Mouse (Mus musculus): Measurements from ENCODE around the gene Parvb. TPM values are rescaled to one million over a fixed set of nuclear protein-coding genes. Genes with fewer than 3 reads are reported as not detected.

Parvb gene
- polyA plus RNA-seq, 1 experiment from 2014 or later, result 3.7 TPM

DNA sequence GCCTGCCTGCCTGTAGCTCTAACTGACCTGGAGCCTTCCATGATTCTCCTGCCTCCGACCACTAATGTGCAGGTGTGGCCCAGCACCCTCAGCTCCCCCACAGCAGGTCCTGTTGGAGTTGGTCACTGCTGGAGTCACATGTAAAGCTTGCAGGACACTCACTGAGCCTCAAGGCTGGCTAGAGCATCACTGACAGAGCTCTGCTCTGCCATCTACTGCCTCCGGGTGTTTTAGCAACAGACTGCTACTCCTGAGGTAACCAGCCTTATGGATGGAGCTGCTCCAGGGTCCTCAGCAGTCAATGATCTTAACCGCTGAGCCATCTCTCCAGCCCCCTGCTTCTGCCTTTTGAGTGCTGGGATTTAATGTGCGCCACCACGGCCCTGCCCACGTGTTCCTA, 8.4 kb upstream of the Parvb start:
- no peaks in the 10 kb centered on the region for H3K36me3 ChIP-seq
- H3K9ac ChIP-seq, result no peak overlapping the region
- H3K27me3 ChIP-seq, result no peaks in the 10 kb centered on the region
- peaks cover 50% of the 10 kb centered on the region for H3K4me1 ChIP-seq (replicated peaks)
- H3K9me3 ChIP-seq, result no peaks in the 10 kb centered on the region
- no peak overlapping the region for H3K4me2 ChIP-seq
- H3K27ac ChIP-seq (replicated peaks), result peak overlapping the region; percentile 27
- ATAC-seq (ENCODE audit: low FRiP score, low read depth), result peak; percentile 68; the same call in 1 of the 2 replicates
- 29% methylated on average over 6 of the region's 6 CpGs for WGBS
- no peak overlapping the region for H3K4me3 ChIP-seq

DNA sequence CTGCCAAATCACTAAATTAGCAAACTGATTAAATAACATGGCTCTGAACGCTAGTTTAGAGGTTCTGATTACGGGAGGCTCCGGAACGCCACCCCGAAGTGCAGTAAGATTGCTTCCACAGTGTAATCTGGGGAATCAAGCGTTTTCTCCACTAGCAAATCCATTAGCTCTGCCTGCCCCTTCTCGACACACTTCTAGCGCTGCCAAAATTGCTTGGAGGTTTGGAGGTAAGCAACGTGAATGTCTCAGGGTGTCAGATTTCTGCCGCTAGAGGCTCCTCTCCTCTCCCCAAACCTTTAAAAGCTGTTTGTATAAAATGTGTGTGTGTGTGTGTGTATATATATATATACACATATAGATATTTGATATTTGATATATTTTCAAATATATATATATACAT, 7.1 kb upstream of the Parvb start:
- no peak overlapping the region for H3K4me3 ChIP-seq
- no peaks in the 10 kb centered on the region for H3K36me3 ChIP-seq
- H3K9ac ChIP-seq, result no peak overlapping the region
- peaks cover 41% of the 10 kb centered on the region for H3K4me1 ChIP-seq (replicated peaks)
- no peak overlapping the region for H3K4me2 ChIP-seq
- H3K9me3 ChIP-seq, result no peaks in the 10 kb centered on the region
- 25% methylated on average over 10 of the region's 10 CpGs for WGBS
- H3K27me3 ChIP-seq, result no peaks in the 10 kb centered on the region
- no peak for ATAC-seq (ENCODE audit: low FRiP score, low read depth)
- peak overlapping the region; percentile 27; the same call in 1 of the 2 replicates for H3K27ac ChIP-seq (replicated peaks)

DNA sequence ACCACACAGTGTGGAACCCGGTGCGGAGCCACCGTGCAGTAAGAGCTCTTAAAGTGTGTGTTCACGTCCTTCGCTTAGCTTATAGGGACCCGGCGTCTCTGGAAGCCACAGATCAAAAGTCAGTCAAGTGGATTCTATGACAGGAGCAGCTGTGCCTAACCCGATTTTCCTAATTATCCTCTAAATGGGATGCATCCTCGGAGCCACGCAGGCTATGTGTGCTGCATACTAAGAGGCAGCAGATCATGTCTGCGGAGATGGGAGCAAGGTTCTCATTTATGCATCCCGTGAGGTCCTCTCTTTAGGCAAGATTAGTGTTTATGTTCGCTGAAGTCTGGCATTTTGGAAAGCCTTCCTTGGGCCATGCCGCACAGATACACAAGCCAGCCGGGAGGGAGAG, 4.9 kb upstream of the Parvb start:
- peak overlapping the region; percentile 24 for H3K4me2 ChIP-seq
- H3K9me3 ChIP-seq, result no peaks in the 10 kb centered on the region
- no peak overlapping the region for H3K4me3 ChIP-seq
- H3K4me1 ChIP-seq (replicated peaks), result peaks cover 61% of the 10 kb centered on the region
- no peaks in the 10 kb centered on the region for H3K27me3 ChIP-seq
- ATAC-seq (ENCODE audit: low FRiP score, low read depth), result peak; percentile 57
- no peak overlapping the region for H3K9ac ChIP-seq
- H3K36me3 ChIP-seq, result no peaks in the 10 kb centered on the region
- H3K27ac ChIP-seq (replicated peaks), result peak overlapping the region; percentile 61
- whole genome bisulfite sequencing, result 20% methylated on average over 15 of the region's 15 CpGs

DNA sequence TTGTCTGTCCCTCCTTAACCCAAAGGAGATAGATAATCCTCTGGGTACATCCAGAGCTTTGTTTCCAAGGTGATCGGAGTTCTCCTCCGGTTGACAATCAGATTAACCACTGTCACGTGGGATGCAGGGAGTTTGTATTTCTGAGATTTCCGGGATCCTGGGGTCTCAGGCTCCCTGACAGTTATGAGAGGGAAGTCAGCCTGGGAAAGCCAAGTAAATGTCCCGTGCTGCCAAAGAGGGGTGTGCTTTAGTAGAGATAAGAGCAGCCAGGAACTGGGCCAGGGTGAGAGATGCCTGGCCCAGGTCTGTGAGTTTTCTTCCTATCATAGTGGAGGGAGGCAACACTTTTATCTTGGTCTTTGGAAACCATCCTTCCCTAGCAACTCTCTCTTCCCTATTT, 1.2 kb upstream of the Parvb start:
- ATAC-seq (ENCODE audit: low FRiP score, low read depth), result no peak
- H3K27ac ChIP-seq (replicated peaks), result peak overlapping the region; percentile 63; the same call in 1 of the 2 replicates
- no peaks in the 10 kb centered on the region for H3K9me3 ChIP-seq
- 12% methylated on average over 5 of the region's 5 CpGs for WGBS
- H3K4me2 ChIP-seq, result peak overlapping the region; percentile 85
- H3K27me3 ChIP-seq, result no peaks in the 10 kb centered on the region
- no peak overlapping the region for H3K4me3 ChIP-seq
- H3K36me3 ChIP-seq, result no peaks in the 10 kb centered on the region
- peaks cover 58% of the 10 kb centered on the region for H3K4me1 ChIP-seq (replicated peaks)
- H3K9ac ChIP-seq, result 0 out of 2 replicates have a peak overlapping the region, but pooled peaks have one; percentile 15

DNA sequence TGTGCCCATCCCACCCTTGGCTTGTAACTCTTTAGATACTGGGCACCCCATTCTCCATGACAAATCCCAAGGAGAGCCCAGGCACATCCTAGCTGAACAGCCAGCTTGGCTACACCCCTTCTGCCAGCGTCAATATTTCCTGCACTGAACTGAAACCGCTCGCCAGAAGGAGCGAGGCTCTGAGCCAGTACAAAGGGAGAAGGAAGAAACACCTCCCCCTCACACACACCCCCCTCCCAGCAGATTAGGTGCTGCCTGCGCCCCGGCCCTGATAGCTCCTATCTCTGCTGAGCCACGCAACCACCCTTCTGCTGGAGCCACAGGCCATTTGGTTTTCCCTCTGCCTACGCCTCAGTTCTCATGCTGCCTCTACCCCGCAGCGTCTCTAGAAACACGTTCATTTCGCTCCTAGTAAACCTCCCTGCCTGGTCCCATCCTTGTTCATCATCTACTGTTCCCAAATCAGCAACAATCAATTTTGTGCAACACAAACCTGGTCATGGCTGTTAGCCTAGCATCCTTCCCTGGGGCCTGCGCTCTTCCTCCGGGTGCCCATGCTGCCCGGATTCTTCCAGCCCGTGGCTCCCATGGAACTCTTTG, 630 bp upstream of the Parvb start:
- H3K27ac ChIP-seq (replicated peaks), result peak overlapping the region; percentile 63
- ATAC-seq (ENCODE audit: low FRiP score, low read depth), result peak; percentile 27
- H3K4me3 ChIP-seq, result peak overlapping the region; percentile 44
- no peaks in the 10 kb centered on the region for H3K27me3 ChIP-seq
- peak overlapping the region; percentile 54; the same call in 1 of the 2 replicates for H3K9ac ChIP-seq
- WGBS, result 4% methylated on average over 16 of the region's 16 CpGs
- no peaks in the 10 kb centered on the region for H3K36me3 ChIP-seq
- peaks cover 52% of the 10 kb centered on the region for H3K4me1 ChIP-seq (replicated peaks)
- H3K4me2 ChIP-seq, result peak overlapping the region; percentile 85
- H3K9me3 ChIP-seq, result no peaks in the 10 kb centered on the region

DNA sequence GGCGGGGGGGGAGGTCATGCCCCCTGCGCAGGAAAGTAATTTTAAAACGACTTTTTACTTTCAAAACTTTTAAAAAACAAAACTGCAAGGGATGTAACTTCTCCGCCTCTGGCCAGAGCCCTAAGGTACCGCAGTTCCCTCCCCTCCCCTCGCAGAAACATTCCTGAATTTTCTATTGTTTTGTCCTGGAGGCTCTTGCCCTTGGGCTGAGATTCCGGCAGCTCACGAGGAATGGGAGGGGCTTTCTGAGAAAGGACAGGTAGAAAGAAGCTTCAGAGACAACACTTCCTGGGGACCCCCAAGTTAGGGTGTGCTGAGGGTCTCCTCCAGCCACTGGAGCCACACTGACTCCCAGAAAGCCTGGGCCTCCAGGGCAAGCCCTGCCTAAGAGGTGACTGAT, 766 bp downstream of the Parvb start:
- Histone ChIP-seq H3K9me3 (no peaks in the 10 kb centered on the region), H3K4me3 (peak overlapping the region; percentile 44), H3K27me3 (no peaks in the 10 kb centered on the region), H3K4me1 (replicated peaks) (peaks cover 40% of the 10 kb centered on the region), H3K36me3 (no peaks in the 10 kb centered on the region), H3K4me2 (peak overlapping the region; percentile 85), H3K9ac (no peak overlapping the region), H3K27ac (replicated peaks) (no peak overlapping the region)
- WGBS, result 13% methylated on average over 8 of the region's 8 CpGs
- no peak for ATAC-seq (ENCODE audit: low FRiP score, low read depth)

DNA sequence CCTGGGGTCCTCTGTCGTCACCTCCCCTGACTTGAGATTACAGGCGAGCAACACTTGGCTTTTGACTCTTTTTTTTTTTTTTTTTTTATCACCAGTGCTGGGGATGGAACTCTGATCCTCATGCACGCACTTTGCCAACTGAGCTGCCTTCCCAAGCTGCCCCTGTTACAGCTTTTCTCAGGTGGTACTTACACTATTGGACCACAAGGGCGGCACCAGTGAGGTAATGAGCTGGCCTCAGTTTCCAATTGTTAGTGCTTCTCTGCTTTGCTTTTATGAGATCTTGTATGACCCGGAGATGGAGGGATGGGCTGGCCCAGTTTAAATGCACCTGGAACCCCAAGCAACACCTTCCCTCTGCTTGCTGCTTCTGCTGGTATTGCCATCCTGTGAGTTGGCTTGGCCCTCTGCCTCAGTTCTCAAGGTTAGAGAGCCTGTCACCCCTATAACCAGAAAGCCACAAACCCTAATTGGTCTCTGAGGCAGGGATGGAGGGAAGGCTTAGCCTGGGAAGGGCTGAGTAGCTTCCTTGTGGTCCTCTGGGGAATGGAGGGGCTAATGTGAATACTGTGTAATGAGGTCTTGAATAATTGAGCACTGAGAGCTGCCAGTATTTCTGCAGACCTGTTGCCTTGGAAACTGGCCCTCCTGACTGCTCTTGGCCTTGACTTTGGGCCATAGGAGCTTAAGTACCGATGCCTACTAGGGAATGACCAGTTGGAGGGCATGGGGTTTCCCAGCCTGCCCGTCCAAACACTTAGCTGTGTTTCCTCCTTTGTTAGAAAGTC, 3.1 kb downstream of the Parvb start:
- peaks cover 59% of the 10 kb centered on the region for H3K4me1 ChIP-seq (replicated peaks)
- WGBS, result 77% methylated on average over 7 of the region's 7 CpGs
- ATAC-seq (ENCODE audit: low FRiP score, low read depth), result peak; percentile 16; the same call in 1 of the 2 replicates
- no peaks in the 10 kb centered on the region for H3K36me3 ChIP-seq
- no peaks in the 10 kb centered on the region for H3K9me3 ChIP-seq
- H3K27me3 ChIP-seq, result no peaks in the 10 kb centered on the region
- no peak overlapping the region for H3K4me3 ChIP-seq
- H3K9ac ChIP-seq, result no peak overlapping the region
- H3K4me2 ChIP-seq, result no peak overlapping the region
- peak overlapping the region; percentile 64; the same call in 1 of the 2 replicates for H3K27ac ChIP-seq (replicated peaks)

DNA sequence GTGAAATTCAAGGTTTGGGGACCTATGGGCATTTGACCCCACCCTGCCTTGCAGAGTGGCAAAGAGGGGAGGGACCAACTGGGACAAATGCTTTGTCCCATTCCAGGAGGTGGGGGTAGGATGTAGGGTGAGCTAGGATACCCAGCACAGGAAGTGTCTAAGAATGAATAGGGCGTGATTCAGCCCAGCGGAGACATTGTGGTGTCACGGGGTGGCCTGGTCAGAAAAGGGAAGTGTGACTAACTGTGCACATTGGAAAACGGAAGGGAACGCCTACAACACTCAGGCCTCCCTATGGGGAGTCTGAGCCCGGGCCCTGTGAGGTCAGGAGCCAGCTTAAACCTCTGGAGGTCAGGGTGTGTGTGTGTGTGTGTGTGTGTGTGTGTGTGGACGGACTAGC, 3.8 kb downstream of the Parvb start:
- Histone ChIP-seq H3K36me3 (no peaks in the 10 kb centered on the region), H3K27me3 (no peaks in the 10 kb centered on the region), H3K4me3 (no peak overlapping the region), H3K4me2 (no peak overlapping the region), H3K9me3 (no peaks in the 10 kb centered on the region), H3K9ac (no peak overlapping the region), H3K27ac (replicated peaks) (no peak overlapping the region), H3K4me1 (replicated peaks) (peaks cover 52% of the 10 kb centered on the region)
- peak; percentile 23; the same call in 1 of the 2 replicates for ATAC-seq (ENCODE audit: low FRiP score, low read depth)
- 37% methylated on average over 7 of the region's 7 CpGs for WGBS

DNA sequence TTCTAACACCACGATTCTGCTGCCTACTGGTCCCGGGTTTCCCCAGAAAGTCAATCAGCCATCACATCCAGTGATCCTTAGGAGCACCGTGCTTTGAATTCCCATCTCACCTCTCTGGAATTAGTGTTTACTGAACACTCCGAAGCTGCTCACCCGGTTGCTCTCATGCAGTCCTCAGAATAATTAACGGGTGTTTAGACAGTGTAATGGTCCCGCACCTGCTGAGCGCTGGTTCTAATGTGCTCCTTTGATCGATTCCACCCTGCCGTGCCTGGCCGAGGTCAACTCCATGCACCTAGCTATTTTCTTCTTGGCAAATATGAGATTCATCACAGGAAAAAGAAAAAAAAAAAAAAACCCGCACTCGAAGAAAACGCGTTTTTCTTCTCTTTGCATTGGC, 6.7 kb downstream of the Parvb start:
- no peak overlapping the region for H3K9ac ChIP-seq

DNA sequence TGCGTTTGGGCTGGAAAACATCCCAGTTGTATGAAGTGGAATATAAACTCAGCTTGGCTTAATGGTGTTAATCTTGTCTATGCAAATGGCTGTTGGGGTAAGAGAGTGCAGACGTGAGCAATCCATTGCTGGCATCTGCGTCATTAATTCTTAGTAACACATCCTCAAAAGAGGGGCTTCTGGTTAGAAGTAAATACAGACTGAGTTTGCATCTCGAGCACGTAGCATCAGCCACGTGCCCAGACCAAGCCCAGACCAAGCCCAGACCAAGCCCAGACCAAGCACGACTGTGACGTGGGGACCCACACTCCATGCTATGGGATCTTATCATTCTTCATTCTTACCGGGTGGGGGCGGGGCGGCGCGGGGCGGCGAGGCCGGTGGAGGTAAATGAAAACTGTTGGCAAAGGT, 7.2 kb downstream of the Parvb start:
- ATAC-seq (ENCODE audit: low FRiP score, low read depth), result no peak; the same call in 1 of the 2 replicates

More for the DNA sequence above, 6.7 kb downstream of the Parvb start:
- Histone ChIP-seq H3K4me1 (replicated peaks) (peaks cover 28% of the 10 kb centered on the region), H3K9me3 (no peaks in the 10 kb centered on the region), H3K4me2 (peak overlapping the region; percentile 37), H3K4me3 (no peak overlapping the region), H3K27ac (replicated peaks) (0 out of 2 replicates have a peak overlapping the region, but pooled peaks have one; percentile 24), H3K27me3 (no peaks in the 10 kb centered on the region), H3K36me3 (no peaks in the 10 kb centered on the region)
- ATAC-seq (ENCODE audit: low FRiP score, low read depth), result no peak
- 29% methylated on average over 15 of the region's 15 CpGs for WGBS

DNA sequence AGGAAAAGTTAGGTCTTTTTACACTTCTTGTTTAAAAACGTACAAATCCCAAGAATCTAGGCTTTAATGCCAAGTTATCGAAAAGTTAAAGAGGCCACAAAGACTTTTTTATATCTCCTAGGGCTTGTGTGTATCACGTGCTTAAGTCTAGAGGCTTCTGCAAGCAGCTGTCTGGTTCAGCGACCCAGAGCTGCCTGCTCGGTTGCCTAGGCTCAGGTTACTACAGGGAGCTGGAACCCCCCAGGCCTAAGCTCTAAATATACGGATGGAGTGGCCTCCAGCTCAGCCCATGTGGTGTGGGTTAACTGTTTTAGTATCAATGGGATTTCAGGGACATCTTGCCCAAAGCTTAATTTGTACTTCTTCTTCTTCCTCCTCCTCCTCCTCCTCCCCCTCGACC, 9.7 kb downstream of the Parvb start:
- 52% methylated on average over 7 of the region's 7 CpGs for WGBS
- no peak overlapping the region for H3K4me3 ChIP-seq
- no peaks in the 10 kb centered on the region for H3K9me3 ChIP-seq
- H3K36me3 ChIP-seq, result no peaks in the 10 kb centered on the region
- H3K4me1 ChIP-seq (replicated peaks), result peaks cover 30% of the 10 kb centered on the region
- no peak overlapping the region for H3K27ac ChIP-seq (replicated peaks)
- no peak overlapping the region for H3K9ac ChIP-seq
- no peak overlapping the region for H3K4me2 ChIP-seq
- no peaks in the 10 kb centered on the region for H3K27me3 ChIP-seq
- ATAC-seq (ENCODE audit: low FRiP score, low read depth), result no peak

More for the DNA sequence above, 7.2 kb downstream of the Parvb start:
- Histone ChIP-seq H3K4me1 (replicated peaks) (peaks cover 28% of the 10 kb centered on the region), H3K9ac (no peak overlapping the region), H3K4me3 (no peak overlapping the region), H3K27me3 (no peaks in the 10 kb centered on the region), H3K4me2 (peak overlapping the region; percentile 37), H3K36me3 (no peaks in the 10 kb centered on the region), H3K27ac (replicated peaks) (0 out of 2 replicates have a peak overlapping the region, but pooled peaks have one; percentile 24), H3K9me3 (no peaks in the 10 kb centered on the region)
- 18% methylated on average over 16 of the region's 16 CpGs for WGBS

DNA sequence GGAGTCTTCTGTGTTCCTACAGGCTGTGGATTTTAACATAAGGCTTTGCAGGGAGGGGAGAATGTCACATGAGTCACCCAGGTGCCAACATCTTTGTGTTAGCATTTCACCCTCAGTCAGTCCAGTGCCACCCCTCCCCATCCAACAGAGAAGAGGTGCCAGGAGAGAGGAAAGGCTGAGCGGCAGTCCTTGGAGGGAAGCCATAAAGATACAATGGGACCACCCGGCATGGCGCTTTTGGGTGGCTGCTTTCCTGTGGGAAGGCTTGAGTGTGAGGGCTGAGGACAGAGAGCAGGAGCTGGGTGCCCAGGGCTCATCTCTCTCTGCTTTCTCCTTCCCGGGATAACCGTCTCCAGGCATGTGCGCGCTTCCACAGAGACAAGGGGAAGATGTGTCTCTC, 13.3 kb downstream of the Parvb start:
- 54% methylated on average over 7 of the region's 7 CpGs for WGBS
- H3K36me3 ChIP-seq, result no peaks in the 10 kb centered on the region
- peaks cover 8% of the 10 kb centered on the region for H3K4me1 ChIP-seq (replicated peaks)
- H3K27ac ChIP-seq (replicated peaks), result peak overlapping the region; percentile 70
- H3K9ac ChIP-seq, result no peak overlapping the region
- no peak overlapping the region for H3K4me2 ChIP-seq
- no peaks in the 10 kb centered on the region for H3K9me3 ChIP-seq
- no peaks in the 10 kb centered on the region for H3K27me3 ChIP-seq
- peak; percentile 61; the same call in 1 of the 2 replicates for ATAC-seq (ENCODE audit: low FRiP score, low read depth)
- H3K4me3 ChIP-seq, result no peak overlapping the region

Data from hindbrain, embryonic 15.5 days (tissue).